Mouse (Mus musculus) heart, embryonic 13.5 days (tissue): ENCODE data around the gene Lzic. TPM values are rescaled to one million over a fixed set of nuclear protein-coding genes. Genes with fewer than 3 reads are reported as not detected.

ENCODE experiments used
- ATAC-seq: fragments of 200-750 bp; cut with Nextera tagmentation; 2 replicates; pipeline ENCODE4 v1.8.0; 2017; ENCODE audit warnings: moderate TSS enrichment; ENCODE audit not compliant: insufficient number of reproducible peaks, low FRiP score, low TSS enrichment; ENCODE audit errors: extremely low read depth
- H3K27ac ChIP-seq: fragments of 300-500 bp; sonication (generic); replicated peaks from 2 replicates; pipeline ENCODE4 v1.5.1; 2015; ENCODE audit warnings: moderate library complexity, mild to moderate bottlenecking, inconsistent platforms
- H3K27me3 ChIP-seq: fragments of 300-500 bp; sonication (generic); replicated peaks from 2 replicates; pipeline ENCODE4 v1.6.1; 2015; ENCODE audit warnings: mild to moderate bottlenecking, inconsistent platforms
- H3K36me3 ChIP-seq: fragments of 300-500 bp; sonication (generic); 2 replicates; pipeline ENCODE4 v1.6.1; 2015; ENCODE audit warnings: mild to moderate bottlenecking, inconsistent platforms
- H3K4me1 ChIP-seq: fragments of 300-500 bp; sonication (generic); 2 replicates; pipeline ENCODE4 v1.6.1; 2015; ENCODE audit warnings: inconsistent platforms
- H3K4me2 ChIP-seq: fragments of 300-500 bp; sonication (generic); 2 replicates; pipeline ENCODE4 v1.6.1; 2015; ENCODE audit warnings: inconsistent platforms, mild to moderate bottlenecking, moderate library complexity
- H3K4me3 ChIP-seq: fragments of 300-500 bp; sonication (generic); 2 replicates; pipeline ENCODE4 v1.5.1; 2015; ENCODE audit warnings: moderate library complexity, mild to moderate bottlenecking, inconsistent platforms
- H3K9ac ChIP-seq: fragments of 300-500 bp; sonication (generic); 2 replicates; pipeline ENCODE4 v1.6.1; 2015; ENCODE audit warnings: inconsistent platforms, mild to moderate bottlenecking, moderate library complexity
- H3K9me3 ChIP-seq: fragments of 300-500 bp; sonication (generic); 2 replicates; pipeline ENCODE4 v1.6.1; 2016; ENCODE audit warnings: inconsistent platforms
- WGBS: fragments of 180-500 bp; shearing (Covaris S2); methylation state at CpG from one replicate; pipeline ENCODE4 v1.1.7; 2015; ENCODE audit warnings: mixed read lengths; 5-methylcytosine and 5-hydroxymethylcytosine counted together
- polyA plus RNA-seq: library from polyadenylated mRNA; unstranded; fragments of >200 nt; fragmentation: Nextera tagmentation; extraction: Ambion mirVana; gene quantifications from 2 replicates; pipeline ENCODE4 v1.2.1, GENCODE M21; 2015

The Lzic gene
- polyA plus RNA-seq, 1 experiment from 2014 or later: 28.5 TPM

DNA sequence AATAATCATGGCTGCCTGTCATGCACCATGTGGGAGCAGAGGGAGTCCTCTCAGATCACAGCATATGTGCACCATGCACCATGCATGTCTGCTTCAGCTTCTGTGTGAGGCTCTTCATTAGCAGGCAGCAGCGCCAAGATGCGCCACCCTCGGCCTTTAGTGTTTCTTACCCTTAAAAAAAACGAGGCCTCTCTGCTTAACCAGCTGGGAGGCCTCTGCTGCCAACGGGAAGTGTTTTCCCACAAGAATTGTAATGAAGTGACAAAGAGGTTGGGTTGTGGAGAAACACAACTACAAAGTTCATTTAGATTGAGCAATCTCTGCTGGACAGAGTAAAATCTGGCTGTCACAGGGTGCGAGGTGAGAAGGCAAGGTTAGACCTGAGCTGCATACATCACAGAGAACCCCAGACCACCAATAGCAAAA lies 26.2 kb downstream of the Lzic start:
- H3K4me3 ChIP-seq: no peak overlapping the region
- H3K27me3 ChIP-seq: no peaks in the 10 kb centered on the region
- H3K9ac ChIP-seq: no peak overlapping the region
- ATAC-seq: no peak
- H3K9me3 ChIP-seq: no peaks in the 10 kb centered on the region
- no peak overlapping the region for H3K4me2 ChIP-seq
- H3K27ac ChIP-seq: no peak overlapping the region
- WGBS: 49% methylated on average over 6 of the region's 6 CpGs
- 0 out of 2 replicates have a peak, but pooled peaks cover 4% of the 10 kb centered on the region for H3K4me1 ChIP-seq
- no peaks in the 10 kb centered on the region for H3K36me3 ChIP-seq

DNA sequence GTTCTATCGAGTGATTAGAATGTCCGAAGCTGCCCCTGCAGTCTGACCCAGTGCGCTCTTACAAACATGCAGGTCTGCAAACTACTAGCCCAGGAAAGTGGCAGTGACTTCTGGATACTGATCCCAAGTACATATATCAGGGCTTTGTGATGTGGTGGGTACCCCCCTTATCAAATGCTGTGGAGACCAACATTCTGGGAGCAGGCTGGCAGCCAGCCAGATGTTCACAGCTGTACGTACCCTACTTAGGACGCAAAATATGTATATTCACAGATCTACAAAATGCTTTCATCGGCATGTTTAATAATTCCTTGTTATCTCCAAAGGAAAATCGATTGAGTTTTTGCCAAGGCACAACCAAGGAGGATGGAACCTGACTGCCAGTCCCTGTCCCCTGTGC lies 27.0 kb downstream of the Lzic start:
- no peak overlapping the region for H3K9ac ChIP-seq
- no peak overlapping the region for H3K4me3 ChIP-seq
- H3K36me3 ChIP-seq: no peaks in the 10 kb centered on the region
- WGBS: 68% methylated on average over 7 of the region's 7 CpGs
- H3K4me2 ChIP-seq: no peak overlapping the region
- ATAC-seq: no peak
- no peak overlapping the region for H3K27ac ChIP-seq
- H3K27me3 ChIP-seq: no peaks in the 10 kb centered on the region
- no peaks in the 10 kb centered on the region for H3K9me3 ChIP-seq
- H3K4me1 ChIP-seq: 0 out of 2 replicates have a peak, but pooled peaks cover 4% of the 10 kb centered on the region

DNA sequence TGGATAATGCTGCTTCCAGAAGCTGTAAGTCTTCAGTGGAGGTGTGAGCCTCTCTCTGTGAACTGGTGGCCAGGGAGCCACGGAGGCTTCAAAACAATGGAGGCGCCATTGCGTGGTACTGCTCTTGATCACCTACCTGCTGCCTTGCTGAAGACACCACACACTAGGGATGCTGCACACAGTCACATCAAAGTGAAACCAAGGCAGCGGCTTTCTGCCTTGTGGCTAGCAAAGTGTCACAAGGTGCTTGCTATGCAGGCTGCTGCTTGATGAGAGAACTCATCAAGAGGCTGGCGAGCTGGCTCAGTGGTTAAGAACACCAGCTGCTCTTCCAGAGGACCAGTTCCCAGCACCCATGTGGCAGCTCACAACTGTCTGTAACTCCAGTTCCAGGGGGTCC lies 30.7 kb downstream of the Lzic start:
- H3K27ac ChIP-seq: no peak overlapping the region
- no peak overlapping the region for H3K9ac ChIP-seq
- no peaks in the 10 kb centered on the region for H3K9me3 ChIP-seq
- H3K4me1 ChIP-seq: peaks cover 15% of the 10 kb centered on the region
- no peak overlapping the region for H3K4me3 ChIP-seq
- no peak for ATAC-seq
- no peaks in the 10 kb centered on the region for H3K27me3 ChIP-seq
- H3K36me3 ChIP-seq: no peaks in the 10 kb centered on the region
- no peak overlapping the region for H3K4me2 ChIP-seq
- 91% methylated on average over 5 of the region's 5 CpGs for WGBS

GRCm38 (mm10) chr4:149517868-149518340 lies 32.9 kb downstream of the Lzic start, which contains the start of gene Ctnnbip1:
TSS of gene Ctnnbip1 (plus strand) at chr4:149518236.
- Histone ChIP-seq H3K36me3 (no peaks in the 10 kb centered on the region), H3K4me3 (peak within 1 kb of the TSS; percentile 92), H3K4me2 (peak within 1 kb of the TSS; percentile 97), H3K4me1 (peaks cover 32% of the 10 kb centered on the region), H3K9me3 (no peaks in the 10 kb centered on the region), H3K9ac (peak within 1 kb of the TSS; percentile 97), H3K27me3 (no peaks in the 10 kb centered on the region), H3K27ac (peak within 1 kb of the TSS; percentile 70)
- ATAC-seq: peak; percentile 98
- under 1% methylated on average over 44 of the region's 46 CpGs for WGBS

- peak overlapping the region; percentile 97 for H3K4me2 ChIP-seq
- peak overlapping the region; percentile 70 for H3K27ac ChIP-seq
- H3K4me1 ChIP-seq: peaks cover 39% of the 10 kb centered on the region
- no peaks in the 10 kb centered on the region for H3K27me3 ChIP-seq
- no peak for ATAC-seq
- H3K4me3 ChIP-seq: peak overlapping the region; percentile 92
- H3K9me3 ChIP-seq: no peaks in the 10 kb centered on the region
- no peaks in the 10 kb centered on the region for H3K36me3 ChIP-seq
- WGBS: 4% methylated on average over 47 of the region's 52 CpGs
- H3K9ac ChIP-seq: peak overlapping the region; percentile 97
Observed at GRCm38 (mm10) chr4:149518351-149519220, 33.6 kb downstream of the Lzic start.

- Histone ChIP-seq H3K4me1 (peaks cover 65% of the 10 kb centered on the region), H3K4me3 (no peak overlapping the region), H3K36me3 (no peaks in the 10 kb centered on the region), H3K9ac (no peak overlapping the region), H3K4me2 (no peak overlapping the region), H3K27me3 (no peaks in the 10 kb centered on the region), H3K9me3 (no peaks in the 10 kb centered on the region), H3K27ac (no peak overlapping the region)
- no peak for ATAC-seq
- WGBS: 64% methylated on average over 10 of the region's 10 CpGs
Observed at GRCm38 (mm10) chr4:149521258-149521657, 36.2 kb downstream of the Lzic start.

DNA sequence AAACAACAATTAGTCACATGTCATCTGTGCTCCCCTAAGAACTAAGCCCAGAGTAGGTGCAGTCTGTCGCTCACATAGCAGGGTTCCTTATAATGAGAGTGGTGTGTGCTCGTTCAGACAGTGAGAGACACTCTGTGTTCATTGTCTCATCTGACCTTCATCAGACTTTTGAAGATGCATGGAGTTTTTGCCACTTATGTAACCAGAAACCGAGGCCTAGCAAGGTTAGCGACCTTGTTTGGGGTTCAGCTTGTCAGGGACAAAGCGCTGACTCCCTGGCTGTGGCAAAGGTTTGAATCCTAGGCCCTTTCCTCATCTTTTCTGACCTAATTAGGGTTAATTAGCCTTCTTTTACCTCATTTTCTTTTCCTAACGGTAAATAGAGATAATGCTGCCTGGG lies 38.9 kb downstream of the Lzic start:
- no peak for ATAC-seq
- H3K9me3 ChIP-seq: no peaks in the 10 kb centered on the region
- 83% methylated on average over 6 of the region's 6 CpGs for WGBS
- no peaks in the 10 kb centered on the region for H3K36me3 ChIP-seq
- peaks cover 84% of the 10 kb centered on the region for H3K4me1 ChIP-seq
- peak overlapping the region; percentile 41; the same call in 1 of the 2 replicates for H3K9ac ChIP-seq
- H3K4me3 ChIP-seq: no peak overlapping the region
- no peak overlapping the region for H3K4me2 ChIP-seq
- H3K27me3 ChIP-seq: no peaks in the 10 kb centered on the region
- H3K27ac ChIP-seq: no peak overlapping the region

DNA sequence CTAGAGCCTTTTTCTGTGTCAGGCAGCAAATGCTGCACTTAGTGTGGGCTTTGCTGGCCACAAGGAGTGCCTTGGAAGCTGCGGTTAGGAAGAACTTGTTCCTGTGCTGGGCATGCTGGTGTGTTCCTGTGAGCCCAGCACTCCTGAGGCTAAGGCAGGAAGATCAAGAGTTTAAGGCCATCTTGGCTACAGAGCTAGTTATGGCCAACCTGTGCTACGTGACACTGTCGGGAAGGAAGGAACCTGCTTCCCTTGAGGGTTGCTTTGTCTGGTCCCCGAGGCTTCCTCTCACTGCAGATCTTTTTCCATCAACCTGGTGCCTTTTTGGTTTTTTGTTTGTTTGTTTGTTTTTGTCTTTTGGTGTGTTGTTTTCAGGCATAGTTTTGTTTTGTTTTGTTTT lies 40.1 kb downstream of the Lzic start:
- H3K36me3 ChIP-seq: no peaks in the 10 kb centered on the region
- no peaks in the 10 kb centered on the region for H3K27me3 ChIP-seq
- H3K4me1 ChIP-seq: peaks cover 89% of the 10 kb centered on the region
- no peaks in the 10 kb centered on the region for H3K9me3 ChIP-seq
- WGBS: 81% methylated on average over 4 of the region's 4 CpGs
- no peak overlapping the region for H3K4me2 ChIP-seq
- H3K4me3 ChIP-seq: no peak overlapping the region
- ATAC-seq: no peak
- H3K9ac ChIP-seq: peak overlapping the region; percentile 66; the same call in 1 of the 2 replicates
- H3K27ac ChIP-seq: peak overlapping the region; percentile 20; the same call in 1 of the 2 replicates

DNA sequence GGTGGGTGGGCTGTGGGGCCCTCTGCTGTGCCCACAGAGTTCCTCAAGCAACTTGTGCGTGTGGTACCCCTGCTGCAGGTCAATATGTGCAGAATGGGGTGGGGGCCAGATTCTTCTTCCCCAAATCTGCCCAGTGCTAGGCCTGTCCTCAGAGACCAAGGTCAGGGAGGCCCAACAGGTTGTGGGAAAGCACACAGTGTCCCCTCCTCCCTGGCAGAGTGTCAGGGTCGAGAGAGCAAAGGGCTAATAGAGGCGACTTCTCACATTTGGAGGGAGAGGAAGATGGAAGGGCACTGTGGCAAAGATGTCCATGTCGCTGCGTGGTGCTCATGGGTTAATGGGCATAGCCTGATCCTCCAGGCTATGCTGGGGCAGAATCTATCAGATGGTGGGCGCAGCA lies 40.8 kb downstream of the Lzic start:
- no peaks in the 10 kb centered on the region for H3K36me3 ChIP-seq
- no peaks in the 10 kb centered on the region for H3K27me3 ChIP-seq
- H3K4me1 ChIP-seq: peaks cover 91% of the 10 kb centered on the region
- H3K4me2 ChIP-seq: no peak overlapping the region
- H3K4me3 ChIP-seq: no peak overlapping the region
- no peaks in the 10 kb centered on the region for H3K9me3 ChIP-seq
- peak overlapping the region; percentile 66 for H3K9ac ChIP-seq
- WGBS: 76% methylated on average over 6 of the region's 6 CpGs
- peak overlapping the region; percentile 48 for H3K27ac ChIP-seq
- no peak for ATAC-seq

GRCm38 (mm10) chr4:149526330-149526729 lies 41.3 kb downstream of the Lzic start:
- 44% methylated on average over 7 of the region's 7 CpGs for WGBS
- Histone ChIP-seq H3K27me3 (no peaks in the 10 kb centered on the region), H3K27ac (peak overlapping the region; percentile 48; the same call in 1 of the 2 replicates)

GRCm38 (mm10) chr4:149527621-149528354 lies 42.8 kb downstream of the Lzic start:
- no peaks in the 10 kb centered on the region for H3K9me3 ChIP-seq
- H3K9ac ChIP-seq: no peak overlapping the region
- H3K36me3 ChIP-seq: no peaks in the 10 kb centered on the region
- peak overlapping the region; percentile 6; the same call in 1 of the 2 replicates for H3K27ac ChIP-seq
- H3K4me2 ChIP-seq: no peak overlapping the region
- no peak overlapping the region for H3K4me3 ChIP-seq
- H3K27me3 ChIP-seq: no peaks in the 10 kb centered on the region
- H3K4me1 ChIP-seq: peaks cover 72% of the 10 kb centered on the region
- ATAC-seq: no peak
- WGBS: 65% methylated on average over 15 of the region's 15 CpGs

More at GRCm38 (mm10) chr4:149526330-149526729, 41.3 kb downstream of the Lzic start:
- Histone ChIP-seq H3K4me3 (no peak overlapping the region), H3K9ac (peak overlapping the region; percentile 66), H3K9me3 (no peaks in the 10 kb centered on the region), H3K36me3 (no peaks in the 10 kb centered on the region), H3K4me2 (no peak overlapping the region), H3K4me1 (peaks cover 86% of the 10 kb centered on the region)
- ATAC-seq: no peak
